Mouse (Mus musculus) thymus, adult 2 months (tissue): Measurements from ENCODE around the gene Cdcp1. TPM values are rescaled to one million over a fixed set of nuclear protein-coding genes. Genes with fewer than 3 reads are reported as not detected.

Experiments
- DNase-seq: peaks from one replicate; pipeline ENCODE4 v3.0.0; 2021
- H3K27ac ChIP-seq: fragments of 200-500 bp; 2 replicates; pipeline ENCODE4 v1.5.1; 2012; ENCODE audit warnings: low read length, control low read depth; ENCODE audit not compliant: control insufficient read depth, insufficient read depth
- H3K27me3 ChIP-seq: fragments of 200-500 bp; 2 replicates; pipeline ENCODE4 v1.6.1; 2012; ENCODE audit warnings: mild to moderate bottlenecking, low read length, moderate library complexity, mixed read lengths; ENCODE audit not compliant: control insufficient read depth, insufficient read depth
- H3K36me3 ChIP-seq: fragments of 200-500 bp; 2 replicates; pipeline ENCODE4 v1.6.1; 2012; ENCODE audit warnings: mild to moderate bottlenecking, low read length, moderate library complexity; ENCODE audit not compliant: control insufficient read depth, insufficient read depth
- H3K4me1 ChIP-seq: fragments of 200-500 bp; replicated peaks from 2 replicates; pipeline ENCODE4 v1.6.1; 2012; ENCODE audit warnings: low read length; ENCODE audit not compliant: control insufficient read depth, insufficient read depth
- H3K4me3 ChIP-seq: fragments of 200-500 bp; 2 replicates; pipeline ENCODE4 v1.5.1; 2012; ENCODE audit warnings: mild to moderate bottlenecking, low read length, control low read depth, moderate library complexity; ENCODE audit not compliant: control insufficient read depth, insufficient read depth
- CTCF ChIP-seq: fragments of 200-500 bp; IDR thresholded peaks from 2 replicates; pipeline ENCODE4 v1.5.1; 2012; ENCODE audit warnings: mild to moderate bottlenecking, control low read depth, low read length, moderate library complexity, borderline replicate concordance; ENCODE audit not compliant: control insufficient read depth, poor library complexity, insufficient read depth; ENCODE audit errors: extremely low read depth
- POLR2A ChIP-seq: fragments of 200-500 bp; IDR thresholded peaks from 2 replicates; pipeline ENCODE4 v1.6.1; 2012; ENCODE audit warnings: mild to moderate bottlenecking, low read length, control low read depth, moderate library complexity; ENCODE audit not compliant: control insufficient read depth, poor library complexity, insufficient read depth; ENCODE audit errors: extremely low read depth
- WGBS: fragments of 180-500 bp; shearing (Covaris S2); methylation state at CpG from one replicate; pipeline ENCODE4 v1.1.7; 2018; 5-methylcytosine and 5-hydroxymethylcytosine counted together
- polyA plus RNA-seq: library from polyadenylated mRNA; depleted of rRNA; stranded (reverse); fragments of >200 nt; gene quantifications from 2 replicates; pipeline ENCODE4 v1.2.3, GENCODE M21; 2012

Cdcp1 gene
- polyA plus RNA-seq, 1 experiment = 10.3 TPM

DNA sequence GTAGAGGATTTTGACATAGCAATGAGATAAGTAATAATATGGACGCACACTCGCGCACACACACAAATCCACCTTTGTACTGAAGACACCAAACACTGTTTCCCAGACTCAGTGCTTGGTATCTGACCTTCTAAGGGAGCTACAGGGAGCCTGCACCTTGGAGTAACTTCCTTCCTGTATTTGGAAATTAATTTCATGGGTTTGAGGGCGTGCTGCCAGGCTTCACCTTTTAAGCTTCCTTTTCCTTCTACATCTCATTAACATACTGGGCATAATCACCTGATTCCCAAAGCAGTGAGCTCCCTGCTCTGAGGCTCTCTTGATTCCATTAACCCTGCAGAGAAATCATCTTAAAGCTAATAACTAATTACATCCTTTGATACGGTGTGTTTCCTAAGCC lies 29.7 kb downstream of the Cdcp1 start:
- Histone ChIP-seq H3K36me3 (no peaks in the 10 kb centered on the region), H3K4me3 (no peak overlapping the region), H3K4me1 (no peaks in the 10 kb centered on the region), H3K27me3 (no peaks in the 10 kb centered on the region), H3K27ac (no peak overlapping the region)
- TF ChIP-seq CTCF (no peak), POLR2A (no peak)
- WGBS = 88% methylated on average over 5 of the region's 5 CpGs
- DNase-seq = no peak

DNA sequence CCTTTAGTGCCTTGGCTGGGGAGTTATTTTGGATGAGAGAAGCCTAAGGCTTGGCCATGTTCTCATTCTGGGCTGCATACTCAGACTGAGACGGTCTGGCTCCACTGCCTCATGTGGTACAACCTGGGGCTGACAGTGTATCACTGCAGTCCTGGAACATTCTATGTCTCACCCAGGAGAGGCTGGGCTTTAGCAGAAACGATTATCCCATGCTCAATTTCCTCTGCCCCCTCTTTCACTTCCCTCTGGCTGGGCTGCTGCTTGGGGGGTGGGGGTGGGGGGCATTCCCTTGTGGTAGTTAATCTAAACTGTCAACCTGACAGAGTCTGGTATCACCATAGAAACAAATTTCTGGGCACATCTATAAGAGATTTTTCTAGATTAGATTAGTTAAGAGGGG lies 30.3 kb downstream of the Cdcp1 start:
- WGBS = 43% methylated on average over 2 of the region's 2 CpGs
- TF ChIP-seq CTCF = no peak
- TF ChIP-seq POLR2A = no peak
- Histone ChIP-seq H3K4me1 (no peaks in the 10 kb centered on the region), H3K27ac (no peak overlapping the region), H3K36me3 (no peaks in the 10 kb centered on the region), H3K4me3 (no peak overlapping the region), H3K27me3 (no peaks in the 10 kb centered on the region)
- DNase-seq = no peak

GRCm38 (mm10) chr9:123183226-123183625 lies 32.6 kb downstream of the Cdcp1 start:
- H3K27me3 ChIP-seq = no peaks in the 10 kb centered on the region
- 86% methylated on average over 8 of the region's 8 CpGs for WGBS
- H3K36me3 ChIP-seq = no peaks in the 10 kb centered on the region
- no peaks in the 10 kb centered on the region for H3K4me1 ChIP-seq
- H3K27ac ChIP-seq = no peak overlapping the region
- no peak for TF ChIP-seq CTCF
- no peak for TF ChIP-seq POLR2A
- H3K4me3 ChIP-seq = no peak overlapping the region
- DNase-seq = no peak

DNA sequence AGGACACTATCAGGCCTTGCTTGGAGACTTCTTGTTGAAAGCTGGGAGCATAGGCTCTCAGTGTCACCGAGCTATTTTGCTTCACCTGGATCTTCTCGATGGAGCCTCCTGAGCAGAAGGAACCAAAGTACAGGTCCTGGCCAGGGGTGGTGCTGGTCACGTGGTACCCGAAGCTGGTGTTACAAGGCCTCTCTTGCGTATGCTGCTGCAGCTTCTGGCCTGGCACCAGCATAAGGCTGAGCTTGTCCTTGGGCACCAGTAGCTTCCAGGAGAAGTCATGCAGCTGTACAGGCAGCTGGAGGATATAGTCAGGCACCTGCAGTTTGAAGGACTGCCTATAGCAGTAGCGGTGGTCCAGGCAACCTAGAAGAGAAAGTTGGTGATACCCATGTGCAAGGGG lies 35.8 kb downstream of the Cdcp1 start:
- H3K36me3 ChIP-seq = no peaks in the 10 kb centered on the region
- no peaks in the 10 kb centered on the region for H3K27me3 ChIP-seq
- H3K4me1 ChIP-seq = no peaks in the 10 kb centered on the region
- no peak for TF ChIP-seq CTCF
- no peak for TF ChIP-seq POLR2A
- DNase-seq = no peak
- H3K4me3 ChIP-seq = no peak overlapping the region
- WGBS = 96% methylated on average over 6 of the region's 6 CpGs
- H3K27ac ChIP-seq = no peak overlapping the region

- H3K4me1 ChIP-seq = no peaks in the 10 kb centered on the region
- H3K27ac ChIP-seq = no peak overlapping the region
- H3K4me3 ChIP-seq = no peak overlapping the region
- no peak for DNase-seq
- no peaks in the 10 kb centered on the region for H3K27me3 ChIP-seq
- 90% methylated on average over 9 of the region's 9 CpGs for WGBS
- no peaks in the 10 kb centered on the region for H3K36me3 ChIP-seq
- TF ChIP-seq CTCF = no peak
- TF ChIP-seq POLR2A = no peak
Measured at GRCm38 (mm10) chr9:123177380-123178048, 38.3 kb downstream of the Cdcp1 start.

- Histone ChIP-seq H3K36me3 (no peaks in the 10 kb centered on the region), H3K4me1 (no peaks in the 10 kb centered on the region)
Measured at GRCm38 (mm10) chr9:123174356-123174755, 41.5 kb downstream of the Cdcp1 start.

DNA sequence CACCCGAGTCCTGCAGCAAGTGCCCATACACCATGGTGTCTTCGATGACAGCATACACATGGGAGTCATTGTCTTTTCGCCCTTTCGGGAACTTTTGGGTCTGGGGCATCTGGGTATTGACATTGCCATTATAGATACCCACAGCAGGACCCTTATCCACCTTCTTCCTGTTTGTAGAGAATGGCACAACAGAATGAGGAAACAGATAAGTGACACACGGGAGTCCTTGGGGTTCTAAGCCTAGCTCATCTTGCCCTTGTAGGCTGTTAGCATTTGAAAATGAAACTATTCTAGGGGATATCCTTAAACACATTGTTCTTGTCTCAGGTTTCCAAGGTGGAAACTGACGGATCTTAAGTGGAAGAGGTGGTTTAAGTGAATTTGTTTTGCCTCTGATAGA lies 42.1 kb downstream of the Cdcp1 start:
- WGBS = 79% methylated on average over 6 of the region's 6 CpGs
- Histone ChIP-seq H3K4me1 (no peaks in the 10 kb centered on the region), H3K27ac (no peak overlapping the region), H3K36me3 (no peaks in the 10 kb centered on the region), H3K4me3 (no peak overlapping the region), H3K27me3 (no peaks in the 10 kb centered on the region)
- no peak for DNase-seq
- TF ChIP-seq CTCF (no peak), POLR2A (no peak)

More at GRCm38 (mm10) chr9:123174356-123174755, 41.5 kb downstream of the Cdcp1 start:
- WGBS = 98% methylated on average over 4 of the region's 4 CpGs
- Histone ChIP-seq H3K4me3 (no peak overlapping the region), H3K27ac (no peak overlapping the region), H3K27me3 (no peaks in the 10 kb centered on the region)
- DNase-seq = no peak
- TF ChIP-seq CTCF = no peak
- no peak for TF ChIP-seq POLR2A
